Mouse (Mus musculus) bone marrow macrophage, adult 2 months (primary cell): ENCODE measurements around the gene Rreb1.

Experiments
- CTCF ChIP-seq: IDR thresholded peaks from 2 replicates; pipeline ENCODE4 v1.5.1; 2012; ENCODE audit warnings: low read depth, mild to moderate bottlenecking, low read length, moderate library complexity
- POLR2A ChIP-seq: IDR thresholded peaks from 2 replicates; pipeline ENCODE4 v1.6.1; 2012; ENCODE audit warnings: mild to moderate bottlenecking, low read depth, low read length, borderline replicate concordance

DNA sequence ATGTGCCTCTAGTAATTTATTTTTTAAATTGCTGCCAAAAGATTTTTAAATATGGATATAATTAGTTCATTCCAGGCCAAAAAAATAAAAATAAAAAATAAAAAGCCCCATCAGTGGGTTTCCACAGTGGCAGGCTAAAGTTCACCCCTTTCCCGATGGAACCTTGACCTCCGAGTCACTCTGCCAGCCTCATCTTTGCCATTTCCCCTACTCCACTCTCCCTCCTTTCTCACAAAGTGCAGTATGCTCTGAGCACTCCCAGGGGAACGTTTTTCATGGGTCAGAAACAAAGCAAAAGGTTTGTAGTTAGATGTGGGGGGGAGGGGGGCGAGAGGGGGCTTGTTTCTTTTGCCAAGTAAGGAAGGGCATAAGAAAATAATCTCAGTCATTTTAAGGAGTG is 98.6 kb downstream of the Rreb1 start:
- no peak for TF ChIP-seq CTCF
- TF ChIP-seq POLR2A: no peak
